Mouse (Mus musculus) embryonic facial prominence, embryonic 11.5 days (tissue): ENCODE measurements around the gene Gng13. TPM values are rescaled to one million over a fixed set of nuclear protein-coding genes. Genes with fewer than 3 reads are reported as not detected.

Source experiments
- ATAC-seq: fragments of 200-750 bp; cut with Nextera tagmentation; replicated peaks from 2 replicates; pipeline ENCODE4 v1.8.0; 2017; ENCODE audit warnings: low read depth; ENCODE audit not compliant: insufficient number of reproducible peaks, low FRiP score, low TSS enrichment
- DNase-seq: peaks from one replicate; pipeline ENCODE4 v3.0.0-alpha.2; 2015; ENCODE audit warnings: low spot score
- H3K27ac ChIP-seq: fragments of 300-500 bp; sonication (generic); replicated peaks from 2 replicates; pipeline ENCODE4 v1.5.1; 2014; ENCODE audit warnings: mild to moderate bottlenecking, low read depth, low read length, control low read depth
- H3K27me3 ChIP-seq: fragments of 300-500 bp; sonication (generic); 2 replicates; pipeline ENCODE4 v1.6.1; 2014; ENCODE audit warnings: mild to moderate bottlenecking, low read length, moderate library complexity, mixed read lengths; ENCODE audit not compliant: control insufficient read depth, insufficient read depth
- H3K36me3 ChIP-seq: fragments of 300-500 bp; sonication (generic); replicated peaks from 2 replicates; pipeline ENCODE4 v1.6.1; 2014; ENCODE audit warnings: low read depth, mild to moderate bottlenecking, low read length, moderate library complexity, mixed read lengths; ENCODE audit not compliant: control insufficient read depth, insufficient read depth
- H3K4me1 ChIP-seq: fragments of 300-500 bp; sonication (generic); 2 replicates; pipeline ENCODE4 v1.6.1; 2014; ENCODE audit warnings: low read length, mixed read lengths; ENCODE audit not compliant: control insufficient read depth, insufficient read depth
- H3K4me2 ChIP-seq: fragments of 300-500 bp; sonication (generic); 2 replicates; pipeline ENCODE4 v1.6.1; 2014; ENCODE audit warnings: low read depth, mild to moderate bottlenecking, control low read depth, low read length, moderate library complexity
- H3K4me3 ChIP-seq: fragments of 300-500 bp; sonication (generic); 2 replicates; pipeline ENCODE4 v1.5.1; 2014; ENCODE audit warnings: low read depth, low read length, control low read depth
- H3K9ac ChIP-seq: fragments of 300-500 bp; sonication (generic); replicated peaks from 2 replicates; pipeline ENCODE4 v1.6.1; 2014; ENCODE audit warnings: mild to moderate bottlenecking, control low read depth, low read length
- H3K9me3 ChIP-seq: fragments of 300-500 bp; sonication (generic); replicated peaks from 2 replicates; pipeline ENCODE4 v1.6.1; 2016; ENCODE audit warnings: mild to moderate bottlenecking, low read length, inconsistent platforms, mixed read lengths; ENCODE audit not compliant: control insufficient read depth
- WGBS: fragments of 180-500 bp; shearing (Covaris S2); extraction: QIAGEN DNeasy Blood & Tissue Kit; methylation state at CpG from one replicate; pipeline ENCODE4 v1.1.7; 2014; 5-methylcytosine and 5-hydroxymethylcytosine counted together
- polyA plus RNA-seq: library from polyadenylated mRNA; unstranded; fragments of >200 nt; fragmentation: Nextera tagmentation; extraction: Ambion mirVana; gene quantifications from 2 replicates; pipeline ENCODE4 v1.2.1, GENCODE M21; 2014

Gene Gng13
- polyA plus RNA-seq, 1 experiment from 2014 or later, result 1.7 TPM

DNA sequence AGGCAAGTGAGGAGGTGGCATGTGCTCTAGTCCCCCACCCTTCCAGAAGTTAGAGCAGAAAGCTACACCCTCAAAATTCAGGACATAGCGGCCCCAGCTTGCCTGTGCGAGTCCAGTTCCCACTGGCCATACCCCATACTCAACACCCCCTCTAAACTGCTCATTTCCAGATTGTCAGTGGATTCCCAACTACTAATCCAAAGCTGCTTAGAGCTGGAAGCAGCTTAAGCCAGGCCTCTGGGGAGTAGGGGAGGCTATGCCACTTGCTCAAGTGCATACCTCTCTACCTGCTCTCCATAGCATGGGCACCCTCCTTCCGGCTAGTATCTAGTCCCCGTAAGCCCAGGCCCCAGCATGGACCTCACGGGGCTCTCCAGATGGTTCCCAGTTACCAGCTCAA, 4.5 kb downstream of the Gng13 start:
- no peak overlapping the region for H3K27ac ChIP-seq
- H3K4me1 ChIP-seq, result peaks cover 9% of the 10 kb centered on the region; the same call in 1 of the 2 replicates
- no peak for ATAC-seq
- H3K4me2 ChIP-seq, result no peak overlapping the region
- peaks cover 3% of the 10 kb centered on the region; the same call in 1 of the 2 replicates for H3K27me3 ChIP-seq
- H3K9me3 ChIP-seq, result no peaks in the 10 kb centered on the region
- H3K36me3 ChIP-seq, result no peaks in the 10 kb centered on the region; the same call in 1 of the 2 replicates
- 93% methylated on average over 5 of the region's 5 CpGs for WGBS
- H3K9ac ChIP-seq, result no peak overlapping the region
- H3K4me3 ChIP-seq, result no peak overlapping the region
- DNase-seq, result no peak

DNA sequence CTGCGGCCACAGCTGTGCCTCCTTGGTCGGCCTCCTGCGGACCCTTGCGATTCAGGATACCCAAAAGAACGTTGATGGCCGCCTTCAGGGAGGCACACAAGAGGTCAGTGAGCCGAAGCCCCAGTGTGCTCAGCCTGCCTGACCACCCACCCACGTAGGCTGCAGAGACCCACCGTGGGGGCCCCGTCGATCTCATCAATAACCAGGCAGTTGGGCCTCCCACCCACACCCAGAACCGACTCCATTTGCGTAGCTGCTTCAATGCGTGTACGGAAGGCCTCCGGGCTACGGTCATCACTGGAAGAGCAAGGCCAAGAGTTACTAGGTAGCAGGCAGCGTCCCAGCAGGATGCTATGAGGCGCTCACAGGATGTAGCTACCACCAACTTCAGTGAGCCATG, 6.5 kb downstream of the Gng13 start:
- no peak for ATAC-seq

DNA sequence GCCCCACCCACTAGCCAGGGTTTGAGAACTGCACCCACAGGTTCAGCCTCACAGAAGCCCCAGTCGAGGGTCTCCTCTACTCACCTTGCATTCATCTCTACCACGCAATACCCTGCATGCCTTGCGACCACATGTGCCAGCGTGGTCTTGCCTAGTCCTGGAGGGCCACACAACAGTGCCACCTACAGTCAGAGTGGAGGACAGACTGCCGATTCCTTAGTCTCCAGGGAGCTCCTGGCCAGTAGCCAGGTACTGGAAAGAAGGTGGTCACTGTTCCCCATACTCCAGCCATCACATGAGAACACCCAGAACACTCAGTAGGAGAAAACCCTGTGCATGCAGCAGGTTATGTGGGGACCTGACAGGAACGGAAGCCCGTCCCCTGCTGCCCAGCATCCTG, 6.9 kb downstream of the Gng13 start:
- H3K9ac ChIP-seq, result no peak overlapping the region
- no peaks in the 10 kb centered on the region for H3K27me3 ChIP-seq
- peaks cover 5% of the 10 kb centered on the region for H3K4me1 ChIP-seq
- 78% methylated on average over 7 of the region's 7 CpGs for WGBS
- H3K4me2 ChIP-seq, result no peak overlapping the region
- H3K27ac ChIP-seq, result no peak overlapping the region
- H3K4me3 ChIP-seq, result no peak overlapping the region
- ATAC-seq (no peak), DNase-seq (peak; percentile 15)
- H3K9me3 ChIP-seq, result no peaks in the 10 kb centered on the region
- H3K36me3 ChIP-seq, result no peaks in the 10 kb centered on the region; the same call in 1 of the 2 replicates

More for the DNA sequence above, 6.5 kb downstream of the Gng13 start:
- H3K4me2 ChIP-seq, result no peak overlapping the region
- no peak overlapping the region for H3K27ac ChIP-seq
- H3K4me3 ChIP-seq, result no peak overlapping the region
- no peaks in the 10 kb centered on the region for H3K27me3 ChIP-seq
- no peak overlapping the region for H3K9ac ChIP-seq
- H3K36me3 ChIP-seq, result no peaks in the 10 kb centered on the region; the same call in 1 of the 2 replicates
- no peak for DNase-seq
- no peaks in the 10 kb centered on the region for H3K9me3 ChIP-seq
- 91% methylated on average over 19 of the region's 19 CpGs for WGBS
- peaks cover 5% of the 10 kb centered on the region for H3K4me1 ChIP-seq

GRCm38 (mm10) chr17:25725264-25725663, 8.3 kb downstream of the Gng13 start:
- 83% methylated on average over 6 of the region's 6 CpGs for WGBS
- Histone ChIP-seq H3K27me3 (no peaks in the 10 kb centered on the region), H3K27ac (no peak overlapping the region), H3K36me3 (no peaks in the 10 kb centered on the region; the same call in 1 of the 2 replicates), H3K4me1 (peaks cover 5% of the 10 kb centered on the region), H3K9ac (no peak overlapping the region), H3K4me3 (no peak overlapping the region), H3K9me3 (no peaks in the 10 kb centered on the region), H3K4me2 (no peak overlapping the region)
- DNase-seq (no peak), ATAC-seq (no peak)

DNA sequence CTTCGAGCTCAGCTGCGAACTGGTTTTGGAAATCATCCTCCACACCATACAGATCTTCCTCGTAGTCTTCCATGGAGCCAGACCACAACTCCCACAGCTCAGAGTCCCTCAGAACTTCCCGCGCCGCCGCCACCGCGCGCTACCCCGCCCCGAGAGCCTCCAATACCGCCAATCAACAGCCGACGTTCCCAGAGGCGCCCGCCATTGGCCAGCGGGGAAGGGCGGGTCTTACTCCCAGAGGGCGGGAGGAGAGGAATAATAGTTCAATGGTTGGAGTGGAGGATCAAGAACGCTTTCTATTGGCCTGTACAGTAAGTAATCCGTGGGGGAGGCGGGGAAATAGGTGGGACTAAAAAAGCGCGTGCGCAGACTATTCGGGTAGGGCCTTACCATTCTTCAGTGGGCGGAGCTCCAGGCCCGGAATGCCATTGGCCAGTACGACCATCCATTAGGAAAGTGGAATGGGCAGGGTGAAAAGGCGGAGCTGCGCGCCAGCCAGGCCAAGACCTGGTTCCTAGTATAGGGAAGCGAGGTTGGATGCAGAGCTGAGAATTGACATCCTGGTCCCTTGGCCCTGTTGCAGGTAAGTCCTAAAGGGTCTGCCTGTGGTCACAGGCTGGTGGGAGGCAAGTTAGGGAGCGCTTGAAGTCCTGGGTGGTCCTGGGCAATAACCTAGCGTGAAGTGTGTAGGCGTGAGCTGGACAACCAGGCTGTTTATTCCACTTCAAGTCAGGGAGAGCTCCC, 10.5 kb downstream of the Gng13 start, which contains the start of the genes Chtf18 and Rpusd1:
Gene Chtf18 (minus strand): TSS at position 155 of the 744 bp plus-strand sequence.
Gene Rpusd1 (plus strand): TSS at position 406 of the 744 bp plus-strand sequence.
- Histone ChIP-seq H3K9ac (peak within 1 kb of the TSS; percentile 82), H3K4me2 (peak within 1 kb of the TSS; percentile 92), H3K4me1 (peaks cover 5% of the 10 kb centered on the region), H3K27me3 (no peaks in the 10 kb centered on the region), H3K4me3 (peak within 1 kb of the TSS; percentile 65), H3K27ac (0 out of 2 replicates have a peak within 1 kb of the TSS, but pooled peaks have one; percentile 28), H3K36me3 (no peaks in the 10 kb centered on the region), H3K9me3 (no peaks in the 10 kb centered on the region)
- under 1% methylated on average over 37 of the region's 37 CpGs for WGBS
- ATAC-seq (peak; percentile 97), DNase-seq (peak; percentile 100)

DNA sequence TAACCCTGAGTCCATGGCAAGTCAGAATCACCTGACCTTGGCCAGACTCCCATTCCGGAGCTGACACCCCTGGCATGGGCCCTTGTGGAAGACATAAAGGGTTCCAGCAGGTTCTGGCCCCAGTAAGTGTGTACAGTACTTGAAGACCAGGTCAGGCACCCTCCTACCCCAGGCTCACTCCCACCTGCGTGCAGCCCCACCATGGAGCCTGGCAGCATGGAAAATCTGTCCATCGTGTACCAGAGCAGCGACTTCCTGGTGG, 11.0 kb downstream of the Gng13 start:
- Histone ChIP-seq H3K4me1 (peaks cover 5% of the 10 kb centered on the region), H3K9ac (peak overlapping the region; percentile 82), H3K36me3 (no peaks in the 10 kb centered on the region), H3K4me2 (peak overlapping the region; percentile 92), H3K27ac (no peak overlapping the region), H3K4me3 (peak overlapping the region; percentile 58), H3K9me3 (no peaks in the 10 kb centered on the region), H3K27me3 (no peaks in the 10 kb centered on the region)
- DNase-seq (no peak), ATAC-seq (no peak)
- WGBS, result 24% methylated on average over 4 of the region's 4 CpGs

GRCm38 (mm10) chr17:25732082-25732481, 15.1 kb downstream of the Gng13 start:
- Histone ChIP-seq H3K36me3 (no peaks in the 10 kb centered on the region), H3K27ac (no peak overlapping the region), H3K9ac (no peak overlapping the region), H3K4me3 (no peak overlapping the region), H3K9me3 (no peaks in the 10 kb centered on the region), H3K27me3 (no peaks in the 10 kb centered on the region), H3K4me2 (no peak overlapping the region), H3K4me1 (no peaks in the 10 kb centered on the region)
- WGBS, result 19% methylated on average over 2 of the region's 2 CpGs
- peak; percentile 92 for DNase-seq
- ATAC-seq, result no peak

- Histone ChIP-seq H3K27me3 (no peaks in the 10 kb centered on the region), H3K4me1 (no peaks in the 10 kb centered on the region), H3K9me3 (no peaks in the 10 kb centered on the region), H3K4me3 (no peak overlapping the region), H3K9ac (no peak overlapping the region), H3K27ac (no peak overlapping the region), H3K36me3 (no peaks in the 10 kb centered on the region), H3K4me2 (no peak overlapping the region)
- 84% methylated on average over 5 of the region's 5 CpGs for WGBS
- no peak for ATAC-seq
- no peak for DNase-seq
Measured at GRCm38 (mm10) chr17:25735246-25735645, 18.3 kb downstream of the Gng13 start.
